Mouse (Mus musculus) lung, postnatal 0 days (tissue): ENCODE data around the gene Asb2.

Source experiments
- CTCF ChIP-seq: IDR thresholded peaks from 2 replicates; pipeline ENCODE4 v1.5.1; 2016; ENCODE audit warnings: antibody characterized with exemption, mild to moderate bottlenecking
- EP300 ChIP-seq: IDR thresholded peaks from 2 replicates; pipeline ENCODE4 v1.6.1; 2016; ENCODE audit warnings: antibody characterized with exemption, mild to moderate bottlenecking, control low read depth

DNA sequence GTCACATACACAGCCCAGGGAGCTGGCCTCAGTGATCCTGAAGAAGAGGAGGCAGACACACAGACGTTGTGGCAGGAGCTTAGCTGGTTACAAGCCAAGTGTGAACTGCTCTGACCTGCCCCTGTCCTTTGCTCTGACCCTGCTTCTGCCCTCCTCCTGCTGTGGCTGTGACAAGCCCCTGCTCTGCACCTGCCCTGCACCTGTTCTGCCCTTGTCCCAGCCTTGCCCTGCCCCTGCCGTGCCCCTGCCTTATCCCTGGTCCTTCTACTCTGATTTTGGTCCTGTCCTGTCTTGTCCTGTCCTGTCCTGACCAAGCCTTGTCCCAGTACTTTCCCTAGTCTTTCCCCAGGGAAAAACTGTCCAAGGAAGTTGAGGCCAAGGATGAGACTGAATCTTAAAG lies 13.0 kb upstream of the Asb2 start:
- TF ChIP-seq CTCF: no peak
- no peak for TF ChIP-seq EP300
